Mouse (Mus musculus): ENCODE results near the gene Gtf2f1. TPM values are rescaled to one million over a fixed set of nuclear protein-coding genes. Genes with fewer than 3 reads are reported as not detected.
"Not testable (repeated sequence)": the region's sequence is repeated elsewhere in the genome, so short reads cannot be mapped to it uniquely, and the experiment has no call there.

Gene Gtf2f1
- 58.0 and 63.2 TPM in 2 replicates for polyA plus RNA-seq (2015; fragmentation: Nextera tagmentation; extraction: Ambion mirVana)

- H3K27me3 ChIP-seq (ENCODE audit: control insufficient read depth, insufficient read depth, low read length) = no peaks in the 10 kb centered on the region
- H3K4me2 ChIP-seq (ENCODE audit: low read depth, low read length) = peak within 1 kb of the TSS; percentile 91
- peak within 1 kb of the TSS; percentile 95 for H3K27ac ChIP-seq (ENCODE audit: low read length)
- under 1% methylated on average over 51 of the region's 51 CpGs for WGBS
- no peaks in the 10 kb centered on the region for H3K9me3 ChIP-seq (replicated peaks; ENCODE audit: control insufficient read depth, low read length)
- peak; percentile 93 for ATAC-seq (ENCODE audit: insufficient read depth, low FRiP score)
- peak within 1 kb of the TSS; percentile 87 for H3K9ac ChIP-seq (ENCODE audit: low read length)
- H3K4me3 ChIP-seq (replicated peaks; ENCODE audit: low read length) = peak within 1 kb of the TSS; percentile 82
- peaks cover 19% of the 10 kb centered on the region; the same call in 1 of the 2 replicates for H3K4me1 ChIP-seq (ENCODE audit: control insufficient read depth, insufficient read depth, low read length)
- H3K36me3 ChIP-seq (ENCODE audit: control insufficient read depth, insufficient read depth, low read length) = peaks cover 4% of the 10 kb centered on the region; the same call in 1 of the 2 replicates
Measured at GRCm38 (mm10) chr17:57011236-57012141, at the start of gene Gtf2f1, which contains the start of gene Gm17949. Gtf2f1 (minus strand) TSS chr17:57011288. Gm17949 (plus strand) TSS chr17:57011469.

- Histone ChIP-seq H3K4me1 (ENCODE audit: control insufficient read depth, insufficient read depth, low read length) (peaks cover 12% of the 10 kb centered on the region; the same call in 1 of the 2 replicates), H3K4me3 (replicated peaks; ENCODE audit: low read length) (peak overlapping the region; percentile 78), H3K36me3 (ENCODE audit: control insufficient read depth, insufficient read depth, low read length) (no peaks in the 10 kb centered on the region), H3K9me3 (replicated peaks; ENCODE audit: control insufficient read depth, low read length) (no peaks in the 10 kb centered on the region), H3K27ac (ENCODE audit: low read length) (peak overlapping the region; percentile 87), H3K9ac (ENCODE audit: low read length) (peak overlapping the region; percentile 61), H3K27me3 (ENCODE audit: control insufficient read depth, insufficient read depth, low read length) (peaks cover 18% of the 10 kb centered on the region), H3K4me2 (ENCODE audit: low read depth, low read length) (peak overlapping the region; percentile 94)
- WGBS = under 1% methylated on average over 44 of the region's 44 CpGs
- peak; percentile 86 for ATAC-seq (ENCODE audit: insufficient read depth, low FRiP score)
Measured at GRCm38 (mm10) chr17:57060231-57060801, 49.2 kb upstream of the Gtf2f1 start.

GRCm38 (mm10) chr17:57059486-57059977 is 48.4 kb upstream of the Gtf2f1 start, which contains the start of gene Slc25a23:
Slc25a23 (minus strand) TSS chr17:57059863.
- H3K9me3 ChIP-seq (replicated peaks; ENCODE audit: control insufficient read depth, low read length) = no peaks in the 10 kb centered on the region
- H3K4me2 ChIP-seq (ENCODE audit: low read depth, low read length) = peak within 1 kb of the TSS; percentile 94
- H3K27ac ChIP-seq (ENCODE audit: low read length) = peak within 1 kb of the TSS; percentile 87
- ATAC-seq (ENCODE audit: insufficient read depth, low FRiP score) = peak; percentile 44; the same call in 1 of the 2 replicates
- WGBS = under 1% methylated on average over 42 of the region's 45 CpGs
- H3K27me3 ChIP-seq (ENCODE audit: control insufficient read depth, insufficient read depth, low read length) = peaks cover 18% of the 10 kb centered on the region
- H3K9ac ChIP-seq (ENCODE audit: low read length) = peak within 1 kb of the TSS; percentile 86
- H3K4me1 ChIP-seq (ENCODE audit: control insufficient read depth, insufficient read depth, low read length) = peaks cover 12% of the 10 kb centered on the region; the same call in 1 of the 2 replicates
- peak within 1 kb of the TSS; percentile 78 for H3K4me3 ChIP-seq (replicated peaks; ENCODE audit: low read length)
- no peaks in the 10 kb centered on the region for H3K36me3 ChIP-seq (ENCODE audit: control insufficient read depth, insufficient read depth, low read length)

GRCm38 (mm10) chr17:57058891-57059485 is 47.9 kb upstream of the Gtf2f1 start, which contains the start of gene Crb3:
Crb3 (plus strand) TSS chr17:57059105.
- Histone ChIP-seq H3K9me3 (replicated peaks; ENCODE audit: control insufficient read depth, low read length) (no peaks in the 10 kb centered on the region), H3K9ac (ENCODE audit: low read length) (peak within 1 kb of the TSS; percentile 86), H3K27ac (ENCODE audit: low read length) (peak within 1 kb of the TSS; percentile 64), H3K36me3 (ENCODE audit: control insufficient read depth, insufficient read depth, low read length) (no peaks in the 10 kb centered on the region), H3K4me3 (replicated peaks; ENCODE audit: low read length) (peak within 1 kb of the TSS; percentile 78), H3K4me2 (ENCODE audit: low read depth, low read length) (peak within 1 kb of the TSS; percentile 94), H3K4me1 (ENCODE audit: control insufficient read depth, insufficient read depth, low read length) (peaks cover 12% of the 10 kb centered on the region; the same call in 1 of the 2 replicates), H3K27me3 (ENCODE audit: control insufficient read depth, insufficient read depth, low read length) (peaks cover 18% of the 10 kb centered on the region)
- WGBS = 1% methylated on average over 19 of the region's 22 CpGs
- ATAC-seq (ENCODE audit: insufficient read depth, low FRiP score) = no peak

GRCm38 (mm10) chr17:57056246-57056645 is 45.2 kb upstream of the Gtf2f1 start:
- ATAC-seq (ENCODE audit: insufficient read depth, low FRiP score) = no peak
- Histone ChIP-seq H3K9me3 (replicated peaks; ENCODE audit: control insufficient read depth, low read length) (no peaks in the 10 kb centered on the region), H3K27ac (ENCODE audit: low read length) (no peak overlapping the region), H3K9ac (ENCODE audit: low read length) (no peak overlapping the region), H3K4me2 (ENCODE audit: low read depth, low read length) (no peak overlapping the region), H3K4me3 (replicated peaks; ENCODE audit: low read length) (no peak overlapping the region), H3K36me3 (ENCODE audit: control insufficient read depth, insufficient read depth, low read length) (peaks cover 3% of the 10 kb centered on the region; the same call in 1 of the 2 replicates), H3K27me3 (ENCODE audit: control insufficient read depth, insufficient read depth, low read length) (no peaks in the 10 kb centered on the region; the same call in 1 of the 2 replicates), H3K4me1 (ENCODE audit: control insufficient read depth, insufficient read depth, low read length) (peaks cover 12% of the 10 kb centered on the region; the same call in 1 of the 2 replicates)
- WGBS = 78% methylated on average over 3 of the region's 3 CpGs

- H3K27me3 ChIP-seq (ENCODE audit: control insufficient read depth, insufficient read depth, low read length); H3K9ac ChIP-seq (ENCODE audit: low read length); H3K36me3 ChIP-seq (ENCODE audit: control insufficient read depth, insufficient read depth, low read length); H3K4me1 ChIP-seq (ENCODE audit: control insufficient read depth, insufficient read depth, low read length); H3K9me3 ChIP-seq (replicated peaks; ENCODE audit: control insufficient read depth, low read length); H3K27ac ChIP-seq (ENCODE audit: low read length); ATAC-seq (ENCODE audit: insufficient read depth, low FRiP score); H3K4me3 ChIP-seq (replicated peaks; ENCODE audit: low read length); H3K4me2 ChIP-seq (ENCODE audit: low read depth, low read length): not testable (repeated sequence)
- 84% methylated on average over 4 of the region's 4 CpGs for WGBS
Measured at GRCm38 (mm10) chr17:57051679-57052078, 40.6 kb upstream of the Gtf2f1 start.

GRCm38 (mm10) chr17:57048816-57049215 is 37.7 kb upstream of the Gtf2f1 start:
- 90% methylated on average over 3 of the region's 3 CpGs for WGBS
- Histone ChIP-seq H3K9ac (ENCODE audit: low read length) (no peak overlapping the region), H3K9me3 (replicated peaks; ENCODE audit: control insufficient read depth, low read length) (no peaks in the 10 kb centered on the region), H3K27ac (ENCODE audit: low read length) (no peak overlapping the region), H3K36me3 (ENCODE audit: control insufficient read depth, insufficient read depth, low read length) (peaks cover 3% of the 10 kb centered on the region; the same call in 1 of the 2 replicates), H3K4me2 (ENCODE audit: low read depth, low read length) (no peak overlapping the region), H3K4me3 (replicated peaks; ENCODE audit: low read length) (no peak overlapping the region), H3K27me3 (ENCODE audit: control insufficient read depth, insufficient read depth, low read length) (no peaks in the 10 kb centered on the region), H3K4me1 (ENCODE audit: control insufficient read depth, insufficient read depth, low read length) (no peaks in the 10 kb centered on the region)
- ATAC-seq (ENCODE audit: insufficient read depth, low FRiP score) = no peak

GRCm38 (mm10) chr17:57047406-57047805 is 36.3 kb upstream of the Gtf2f1 start:
- ATAC-seq (ENCODE audit: insufficient read depth, low FRiP score) = no peak
- Histone ChIP-seq H3K27me3 (ENCODE audit: control insufficient read depth, insufficient read depth, low read length) (no peaks in the 10 kb centered on the region), H3K4me3 (replicated peaks; ENCODE audit: low read length) (no peak overlapping the region), H3K9me3 (replicated peaks; ENCODE audit: control insufficient read depth, low read length) (no peaks in the 10 kb centered on the region), H3K27ac (ENCODE audit: low read length) (no peak overlapping the region), H3K4me1 (ENCODE audit: control insufficient read depth, insufficient read depth, low read length) (no peaks in the 10 kb centered on the region), H3K4me2 (ENCODE audit: low read depth, low read length) (no peak overlapping the region), H3K9ac (ENCODE audit: low read length) (no peak overlapping the region), H3K36me3 (ENCODE audit: control insufficient read depth, insufficient read depth, low read length) (peaks cover 3% of the 10 kb centered on the region; the same call in 1 of the 2 replicates)
- 38% methylated on average over 5 of the region's 5 CpGs for WGBS
